Mouse (Mus musculus) E14TG2a.4 (cell line): ENCODE results near the gene Cstad.

Experiments used
- CTCF ChIP-seq: conservative IDR thresholded peaks from 2 replicates; pipeline ENCODE4 v1.5.1; 2014; ENCODE audit warnings: low read length
- NANOG ChIP-seq: IDR thresholded peaks from 2 replicates; pipeline ENCODE4 v1.6.1; 2014; ENCODE audit warnings: borderline replicate concordance, low read length, mixed read lengths
- POU5F1 ChIP-seq: IDR thresholded peaks from 2 replicates; pipeline ENCODE4 v1.6.1; 2014; ENCODE audit warnings: low read length, borderline replicate concordance

DNA sequence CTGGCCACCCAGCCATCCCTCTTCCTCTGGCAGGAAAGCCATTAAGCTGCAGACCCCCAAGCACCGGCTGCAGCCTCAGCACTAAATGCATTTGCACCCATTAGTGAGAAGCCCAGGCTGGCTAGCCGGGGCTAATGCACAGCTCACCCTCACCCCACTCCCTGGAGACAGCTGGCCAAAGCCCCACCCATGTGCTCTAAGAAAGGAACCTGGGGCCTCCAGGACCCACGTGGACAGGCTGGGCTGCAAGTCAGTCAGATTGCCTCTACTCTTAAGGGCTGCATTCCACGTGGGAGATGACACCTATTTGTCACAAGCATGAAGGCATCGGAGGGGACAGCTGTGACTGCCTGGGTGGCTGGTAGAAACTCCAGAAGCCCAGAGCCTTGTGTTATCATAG is 48.0 kb downstream of the Cstad start:
- TF ChIP-seq CTCF (no peak), NANOG (no peak), POU5F1 (no peak)
